23 mouse cellular contexts compared by ENCODE assay signal in genomic region chr13:33199740-33200139, GRCm38 (mm10). TPM values are rescaled to one million over a fixed set of nuclear protein-coding genes. Genes with fewer than 3 reads are reported as not detected.
DNase-seq lines count a peak whose midpoint lies in the region; ATAC-seq and TF ChIP-seq lines count a peak whose summit lies in the region.
"Had no signal": no experiment of that assay in that cellular context is flagged by ENCODE, and none has a peak within 500 bp of the region (broad histone marks: within the 10 kb centered on the region; RNA-seq: fewer than 3 reads in every experiment).

No protein-coding gene starts in this region.

- 64% methylated on average over 2 of the region's 2 CpGs for WGBS in kidney, postnatal 0 days
- WGBS in midbrain, postnatal 0 days = 77% methylated on average over 2 of the region's 2 CpGs
- 60% methylated on average over 2 of the region's 2 CpGs for WGBS in midbrain, embryonic 16.5 days

- no peaks in the 10 kb centered on the region for H3K27me3 ChIP-seq in kidney, postnatal 0 days (ENCODE audit: insufficient read depth, low read length)
- H3K27me3 ChIP-seq in midbrain, postnatal 0 days (ENCODE audit: insufficient read depth, low read length) = no peaks in the 10 kb centered on the region
- no peaks in the 10 kb centered on the region for H3K27me3 ChIP-seq in midbrain, embryonic 16.5 days (ENCODE audit: control insufficient read depth, insufficient read depth, low read depth, low read length)
- H3K27me3 ChIP-seq in MEL (ENCODE audit: control insufficient read depth in 1 of 2, insufficient read depth in 2 of 2, low read length in 2 of 2) = no peaks in the 10 kb centered on the region
- H3K27me3 ChIP-seq: embryonic facial prominence, embryonic 15.5 days; forebrain, embryonic 12.5 days; limb, embryonic 13.5 days; neural tube, embryonic 13.5 days had no signal

- no peaks in the 10 kb centered on the region for H3K36me3 ChIP-seq in kidney, postnatal 0 days (ENCODE audit: insufficient read depth, low read length)
- no peaks in the 10 kb centered on the region for H3K36me3 ChIP-seq in midbrain, postnatal 0 days (ENCODE audit: insufficient read depth, low read length)
- H3K36me3 ChIP-seq in midbrain, embryonic 16.5 days (ENCODE audit: control insufficient read depth, insufficient read depth, low read length) = no peaks in the 10 kb centered on the region
- H3K36me3 ChIP-seq in MEL (ENCODE audit: control insufficient read depth in 1 of 2, insufficient read depth in 2 of 2, low read length in 2 of 2) = no peaks in the 10 kb centered on the region
- H3K36me3 ChIP-seq: embryonic facial prominence, embryonic 15.5 days; forebrain, embryonic 12.5 days; limb, embryonic 13.5 days; neural tube, embryonic 13.5 days had no signal

- no peak for TF ChIP-seq POLR2A in MEL (IDR thresholded peaks at IDR 0.05; ENCODE audit: control insufficient read depth in 1 of 2, insufficient read depth in 1 of 2, low read depth in 1 of 2, low read length in 2 of 2, poor library complexity in 1 of 2)

- TF ChIP-seq CTCF in kidney, postnatal 0 days (IDR thresholded peaks at IDR 0.05; ENCODE audit: low read depth) = peak; percentile 26; the same call in 1 of the 2 replicates
- TF ChIP-seq CTCF in midbrain, postnatal 0 days (IDR thresholded peaks at IDR 0.05) = peak; percentile 13; the same call in 1 of the 2 replicates
- TF ChIP-seq CTCF in MEL (IDR thresholded peaks at IDR 0.05 in 2 of 3, conservative IDR thresholded peaks at IDR 0.05 in 1 of 3; ENCODE audit: control insufficient read depth in 1 of 3, insufficient read depth in 1 of 3, low read depth in 2 of 3, low read length in 3 of 3, poor library complexity in 1 of 3, severe bottlenecking in 1 of 3) = peak in 1 of 3 experiments; percentile 38; a peak in 2 of 6 replicates

- no peak overlapping the region for H3K4me2 ChIP-seq in kidney, postnatal 0 days (ENCODE audit: low read length)
- H3K4me2 ChIP-seq in midbrain, postnatal 0 days (ENCODE audit: low read depth, low read length, poor library complexity, severe bottlenecking) = no peak overlapping the region
- no peak overlapping the region for H3K4me2 ChIP-seq in midbrain, embryonic 16.5 days (ENCODE audit: low read length)
- H3K4me2 ChIP-seq: embryonic facial prominence, embryonic 15.5 days; forebrain, embryonic 12.5 days; limb, embryonic 13.5 days; neural tube, embryonic 13.5 days had no signal

- no peak overlapping the region for H3K4me3 ChIP-seq in kidney, postnatal 0 days (replicated peaks; ENCODE audit: low read depth, low read length)
- H3K4me3 ChIP-seq in midbrain, postnatal 0 days (ENCODE audit: low read depth, low read length) = no peak overlapping the region
- no peak overlapping the region for H3K4me3 ChIP-seq in midbrain, embryonic 16.5 days (ENCODE audit: low read depth, low read length)
- no peak overlapping the region for H3K4me3 ChIP-seq in MEL (ENCODE audit: control insufficient read depth in 1 of 2, insufficient read depth in 1 of 2, low read depth in 2 of 2, low read length in 2 of 2)
- H3K4me3 ChIP-seq: embryonic facial prominence, embryonic 15.5 days; forebrain, embryonic 12.5 days; limb, embryonic 13.5 days; neural tube, embryonic 13.5 days had no signal

- H3K79me2 ChIP-seq in MEL (ENCODE audit: control insufficient read depth, insufficient read depth, low read length, poor library complexity) = no peaks in the 10 kb centered on the region

- no peak; the same call in 1 of the 2 replicates for TF ChIP-seq RAD21 in MEL (IDR thresholded peaks at IDR 0.05; ENCODE audit: low read depth, low read length)

- H3K9ac ChIP-seq in kidney, postnatal 0 days (ENCODE audit: low read depth, low read length) = no peak overlapping the region
- no peak overlapping the region for H3K9ac ChIP-seq in midbrain, postnatal 0 days (replicated peaks; ENCODE audit: low read length, poor library complexity, severe bottlenecking)
- no peak overlapping the region for H3K9ac ChIP-seq in midbrain, embryonic 16.5 days (ENCODE audit: low read depth, low read length)
- H3K9ac ChIP-seq in MEL (ENCODE audit: control insufficient read depth, low read depth, low read length, poor library complexity, severe bottlenecking) = no peak overlapping the region
- H3K9ac ChIP-seq: embryonic facial prominence, embryonic 15.5 days; forebrain, embryonic 12.5 days; limb, embryonic 13.5 days; neural tube, embryonic 13.5 days had no signal

- TF ChIP-seq EP300 in MEL (IDR thresholded peaks at IDR 0.05; ENCODE audit: low read depth in 1 of 2, low read length in 2 of 2) = no peak

- no peaks in the 10 kb centered on the region for H3K9me3 ChIP-seq in kidney, postnatal 0 days (replicated peaks; ENCODE audit: low read length)
- no peaks in the 10 kb centered on the region for H3K9me3 ChIP-seq in midbrain, postnatal 0 days (ENCODE audit: low read length)
- H3K9me3 ChIP-seq in midbrain, embryonic 16.5 days (replicated peaks; ENCODE audit: control insufficient read depth, low read length, poor library complexity, severe bottlenecking) = no peaks in the 10 kb centered on the region
- no peaks in the 10 kb centered on the region for H3K9me3 ChIP-seq in MEL (replicated peaks; ENCODE audit: insufficient read depth, low read length)
- H3K9me3 ChIP-seq: embryonic facial prominence, embryonic 15.5 days; forebrain, embryonic 12.5 days; limb, embryonic 13.5 days; neural tube, embryonic 13.5 days had no signal

- no peak overlapping the region for H3K27ac ChIP-seq in kidney, postnatal 0 days
- no peak overlapping the region for H3K27ac ChIP-seq in midbrain, postnatal 0 days (ENCODE audit: low read depth, low read length)
- H3K27ac ChIP-seq in midbrain, embryonic 16.5 days (ENCODE audit: low read length) = no peak overlapping the region
- H3K27ac ChIP-seq in MEL (ENCODE audit: control insufficient read depth, low read depth, low read length) = no peak overlapping the region
- H3K27ac ChIP-seq: embryonic facial prominence, embryonic 15.5 days; forebrain, embryonic 12.5 days; limb, embryonic 13.5 days; neural tube, embryonic 13.5 days had no signal

- no peak for DNase-seq in kidney, postnatal 0 days (ENCODE audit: low spot score)
- DNase-seq in kidney, adult 11 months = no peak
- DNase-seq in midbrain, postnatal 0 days (ENCODE audit: low spot score) = no peak
- DNase-seq in MEL (ENCODE audit: low read depth, low spot score) = peak; percentile 6
- no peak for DNase-seq in Muller cell, postnatal 12 days (ENCODE audit: inconsistent ontology term)
- no peak for DNase-seq in frontal cortex, postnatal 14 days (ENCODE audit: low spot score in 2 of 2)
- DNase-seq: cerebellum, adult 8-10 months; kidney, postnatal 14 days; layer of hippocampus, postnatal 36 days; right cerebral cortex, postnatal 4 days; thymus, adult 18-20 months had no signal

- ATAC-seq in kidney, postnatal 0 days (replicated peaks; ENCODE audit: low FRiP score, low read depth) = no peak
- no peak for ATAC-seq in midbrain, postnatal 0 days (ENCODE audit: low FRiP score)
- ATAC-seq in midbrain, embryonic 16.5 days = no peak

- no peaks in the 10 kb centered on the region for H3K4me1 ChIP-seq in kidney, postnatal 0 days (replicated peaks; ENCODE audit: insufficient read depth, low read length)
- H3K4me1 ChIP-seq in midbrain, postnatal 0 days (ENCODE audit: insufficient read depth, low read length) = no peaks in the 10 kb centered on the region
- H3K4me1 ChIP-seq in midbrain, embryonic 16.5 days (ENCODE audit: control insufficient read depth, insufficient read depth, low read length) = no peaks in the 10 kb centered on the region
- H3K4me1 ChIP-seq in MEL (ENCODE audit: control insufficient read depth in 1 of 2, insufficient read depth in 2 of 2, low read length in 2 of 2) = no peaks in the 10 kb centered on the region
- H3K4me1 ChIP-seq: embryonic facial prominence, embryonic 15.5 days; forebrain, embryonic 12.5 days; limb, embryonic 13.5 days; neural tube, embryonic 13.5 days had no signal

TF ChIP-seq in MEL, 35 proteins besides CTCF, POLR2A, EP300 and RAD21:
- TF ChIP-seq SMC3 (IDR thresholded peaks at IDR 0.05; ENCODE audit: low read depth, low read length) = peak; percentile 55
- no peak for TF ChIP-seq UBTF (IDR thresholded peaks at IDR 0.05; ENCODE audit: borderline replicate concordance, insufficient read depth, low read depth, low read length)

RNA-seq across cellular contexts. Expression of gene Serpinb9d, which starts 7.0 kb away (rescaled TPM):
- not detected in 2 replicates for polyA plus RNA-seq in kidney, postnatal 0 days (2015; fragmentation: Nextera tagmentation; extraction: Ambion mirVana)
- not detected in 2 replicates for total RNA-seq in midbrain, postnatal 0 days (2014; rRNA removed)
- polyA plus RNA-seq in midbrain, postnatal 0 days (2015; fragmentation: Nextera tagmentation; extraction: Ambion mirVana) = not detected in 2 replicates
- not detected in 2 replicates for polyA plus RNA-seq in midbrain, embryonic 16.5 days (2015; fragmentation: Nextera tagmentation; extraction: Ambion mirVana)
- not detected in 2 replicates for total RNA-seq in MEL (2012; rRNA removed)
- polyA plus RNA-seq in MEL (2012; ENCODE audit: insufficient read depth in 1 of 2, insufficient read length in 2 of 2, low read depth in 1 of 2, low replicate concordance in 2 of 2, missing spikeins in 1 of 2) = not detected
- total RNA-seq: hematopoietic stem cell, adult 5-6 weeks; layer of hippocampus, postnatal 36 days; megakaryocyte-erythroid progenitor cell, adult 5-6 weeks; monocyte, adult 5-6 weeks had no signal
- polyA plus RNA-seq: embryonic facial prominence, embryonic 15.5 days; forebrain, embryonic 12.5 days; gonadal fat pad, adult 2 months; heart, embryonic 14.5 days; intestine, embryonic 14.5 days; limb, embryonic 13.5 days; liver, embryonic 16.5 days; neural tube, embryonic 13.5 days had no signal

RNA-seq across cellular contexts. Expression of gene Serpinb9c, which starts 40.2 kb away (rescaled TPM):
- polyA plus RNA-seq in kidney, postnatal 0 days (2015; fragmentation: Nextera tagmentation; extraction: Ambion mirVana) = not detected in 2 replicates
- total RNA-seq in midbrain, postnatal 0 days (2014; rRNA removed) = not detected in 2 replicates
- not detected in 2 replicates for polyA plus RNA-seq in midbrain, postnatal 0 days (2015; fragmentation: Nextera tagmentation; extraction: Ambion mirVana)
- not detected in 2 replicates for polyA plus RNA-seq in midbrain, embryonic 16.5 days (2015; fragmentation: Nextera tagmentation; extraction: Ambion mirVana)
- total RNA-seq in MEL (2012; rRNA removed) = not detected in 2 replicates
- not detected for polyA plus RNA-seq in MEL (2012; ENCODE audit: insufficient read depth in 1 of 2, insufficient read length in 2 of 2, low read depth in 1 of 2, low replicate concordance in 2 of 2, missing spikeins in 1 of 2)
- total RNA-seq: hematopoietic stem cell, adult 5-6 weeks; layer of hippocampus, postnatal 36 days; megakaryocyte-erythroid progenitor cell, adult 5-6 weeks; monocyte, adult 5-6 weeks had no signal
- polyA plus RNA-seq: embryonic facial prominence, embryonic 15.5 days; forebrain, embryonic 12.5 days; gonadal fat pad, adult 2 months; heart, embryonic 14.5 days; intestine, embryonic 14.5 days; limb, embryonic 13.5 days; liver, embryonic 16.5 days; neural tube, embryonic 13.5 days had no signal

RNA-seq across cellular contexts. Expression of gene Serpinb9e, which starts 49.7 kb away (rescaled TPM):
- polyA plus RNA-seq in kidney, postnatal 0 days (2015; fragmentation: Nextera tagmentation; extraction: Ambion mirVana) = not detected in 2 replicates
- not detected in 2 replicates for total RNA-seq in midbrain, postnatal 0 days (2014; rRNA removed)
- polyA plus RNA-seq in midbrain, postnatal 0 days (2015; fragmentation: Nextera tagmentation; extraction: Ambion mirVana) = not detected in 2 replicates
- not detected in 2 replicates for polyA plus RNA-seq in midbrain, embryonic 16.5 days (2015; fragmentation: Nextera tagmentation; extraction: Ambion mirVana)
- not detected in 2 replicates for total RNA-seq in MEL (2012; rRNA removed)
- polyA plus RNA-seq in MEL (2012; ENCODE audit: insufficient read depth in 1 of 2, insufficient read length in 2 of 2, low read depth in 1 of 2, low replicate concordance in 2 of 2, missing spikeins in 1 of 2) = not detected
- total RNA-seq: hematopoietic stem cell, adult 5-6 weeks; layer of hippocampus, postnatal 36 days; megakaryocyte-erythroid progenitor cell, adult 5-6 weeks; monocyte, adult 5-6 weeks had no signal
- polyA plus RNA-seq: embryonic facial prominence, embryonic 15.5 days; forebrain, embryonic 12.5 days; gonadal fat pad, adult 2 months; heart, embryonic 14.5 days; intestine, embryonic 14.5 days; limb, embryonic 13.5 days; liver, embryonic 16.5 days; neural tube, embryonic 13.5 days had no signal
